Mouse (Mus musculus) layer of hippocampus, adult 9-11 months (tissue): ENCODE data around the gene C1qtnf6.

Experiments
- DNase-seq: peaks from one replicate; pipeline ENCODE4 v3.0.0; 2022

The C1qtnf6 gene

GRCm38 (mm10) chr15:78530671-78531450 lies at the start of gene C1qtnf6:
TSS of gene C1qtnf6 (minus strand) at chr15:78531416.
- DNase-seq: no peak

DNA sequence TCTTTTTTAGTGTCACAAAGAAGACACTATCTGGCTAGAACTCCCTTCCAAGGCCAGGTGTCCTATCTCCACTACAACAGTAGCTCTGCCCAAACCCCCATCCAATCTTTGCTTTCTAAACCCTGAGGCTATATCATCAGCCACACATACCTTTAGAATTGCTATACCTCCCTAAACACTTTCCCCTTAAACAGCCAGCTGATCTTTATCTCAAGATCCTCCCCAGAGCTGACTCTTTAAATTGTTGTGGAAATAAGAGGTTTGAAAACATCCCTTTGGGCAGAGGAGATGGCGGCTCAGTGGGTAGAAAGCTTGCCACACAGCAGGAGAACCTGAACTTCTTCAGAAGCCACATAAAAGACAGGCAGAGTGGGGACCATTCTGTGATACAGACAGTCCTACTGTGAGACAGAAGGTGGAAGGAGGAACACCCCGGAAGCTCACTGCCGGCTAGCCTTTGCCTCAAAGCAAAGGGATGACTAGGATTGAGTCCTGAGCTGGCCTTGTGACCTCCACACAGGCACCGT lies 45.1 kb upstream of the C1qtnf6 start:
- no peak for DNase-seq

DNA sequence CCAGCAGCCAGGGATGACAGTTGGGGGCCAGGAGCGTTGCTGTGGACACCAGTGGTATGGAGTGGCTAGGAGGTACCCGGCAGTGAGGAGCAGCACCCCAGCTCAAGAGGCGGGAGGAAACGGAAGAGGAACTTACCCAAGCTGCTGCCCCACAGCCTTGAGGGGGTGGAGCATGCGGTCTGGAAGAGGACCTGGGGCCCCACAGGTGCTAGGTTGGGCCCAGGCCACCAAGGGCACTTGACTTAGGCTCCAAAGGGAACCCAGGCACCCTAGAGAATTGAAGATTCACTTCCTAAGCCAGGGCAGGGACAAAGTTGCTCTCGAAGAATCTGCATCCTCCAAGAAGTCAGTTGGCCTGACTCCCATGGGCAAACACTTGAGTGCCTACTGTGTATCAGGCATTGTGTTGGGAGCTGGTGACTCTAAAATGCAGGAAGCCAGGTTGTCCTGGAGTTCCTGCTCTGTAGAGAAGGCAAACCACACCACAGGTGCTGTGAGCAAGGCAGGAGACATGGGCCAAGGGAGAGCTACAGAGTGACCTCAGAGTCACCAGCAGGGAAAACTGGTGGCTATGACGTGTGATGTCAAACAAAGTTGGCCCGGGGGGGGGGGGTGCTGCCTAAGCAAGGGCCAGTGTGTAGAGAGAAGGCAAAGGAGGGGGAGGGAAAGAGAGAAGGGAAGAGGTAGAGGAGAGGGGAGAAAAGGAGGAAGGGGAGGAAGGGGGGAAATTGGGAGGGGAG lies 41.6 kb upstream of the C1qtnf6 start, which contains the start of gene Rac2:
Rac2 (minus strand) TSS at position 126 of the 740 bp plus-strand sequence.
- no peak for DNase-seq

DNA sequence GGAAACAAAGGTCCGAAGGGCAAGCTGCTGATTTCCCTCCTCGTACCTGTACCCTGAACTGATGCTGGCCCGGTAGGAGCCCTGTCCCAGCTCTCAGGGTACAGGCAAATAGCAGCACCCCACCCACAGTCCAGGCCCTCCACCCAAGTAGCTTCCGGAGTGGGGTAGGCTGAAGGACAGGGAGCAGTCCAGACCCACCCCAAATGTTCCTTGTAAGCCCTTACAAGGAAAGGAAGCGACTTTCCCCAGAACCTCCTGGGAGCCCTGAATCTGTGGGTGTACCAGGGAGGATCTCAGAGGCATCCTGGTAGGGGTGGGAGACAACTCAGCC lies 41.0 kb upstream of the C1qtnf6 start:
- no peak for DNase-seq

GRCm38 (mm10) chr15:78571554-78572269 lies 40.5 kb upstream of the C1qtnf6 start:
- no peak for DNase-seq

DNA sequence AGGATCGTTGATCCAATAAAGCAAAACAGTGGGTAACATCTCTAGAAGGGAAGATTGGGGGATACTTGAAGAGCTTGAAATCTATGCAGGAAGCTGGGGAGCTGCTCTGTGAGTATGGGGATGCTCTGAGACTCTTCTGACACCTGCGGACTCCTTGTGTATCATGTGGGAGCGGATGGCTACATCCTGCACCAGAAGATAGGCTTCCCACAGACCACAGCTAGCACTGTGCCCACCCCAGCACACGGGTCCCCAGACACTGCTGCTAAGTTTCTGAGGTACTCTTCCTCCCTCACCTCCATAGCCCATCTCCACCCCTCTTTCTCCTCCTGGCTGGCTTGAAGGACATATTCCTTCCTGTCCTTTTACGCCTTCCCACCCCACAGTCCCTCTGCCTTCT lies 39.0 kb upstream of the C1qtnf6 start:
- DNase-seq: no peak

GRCm38 (mm10) chr15:78567608-78568120 lies 36.4 kb upstream of the C1qtnf6 start:
- DNase-seq: no peak

GRCm38 (mm10) chr15:78564764-78565435 lies 33.7 kb upstream of the C1qtnf6 start:
- DNase-seq: no peak

- no peak for DNase-seq
These were observed 32.7 kb upstream of the C1qtnf6 start for GRCm38 (mm10) chr15:78563937-78564336.

DNA sequence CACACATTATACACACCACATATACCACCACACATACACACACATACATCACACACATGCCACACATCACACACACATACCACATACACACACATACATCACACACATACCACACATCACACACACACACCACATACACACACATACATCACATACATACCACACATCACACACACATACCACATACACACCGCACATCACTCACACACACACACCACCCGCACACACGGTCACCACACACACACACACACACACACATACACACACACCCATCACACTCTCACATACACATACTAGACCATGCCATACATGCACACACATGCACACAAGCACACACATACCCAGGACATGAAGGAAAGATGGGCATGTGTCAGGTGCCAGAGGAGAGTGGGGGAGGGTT lies 32.1 kb upstream of the C1qtnf6 start:
- DNase-seq: no peak

DNA sequence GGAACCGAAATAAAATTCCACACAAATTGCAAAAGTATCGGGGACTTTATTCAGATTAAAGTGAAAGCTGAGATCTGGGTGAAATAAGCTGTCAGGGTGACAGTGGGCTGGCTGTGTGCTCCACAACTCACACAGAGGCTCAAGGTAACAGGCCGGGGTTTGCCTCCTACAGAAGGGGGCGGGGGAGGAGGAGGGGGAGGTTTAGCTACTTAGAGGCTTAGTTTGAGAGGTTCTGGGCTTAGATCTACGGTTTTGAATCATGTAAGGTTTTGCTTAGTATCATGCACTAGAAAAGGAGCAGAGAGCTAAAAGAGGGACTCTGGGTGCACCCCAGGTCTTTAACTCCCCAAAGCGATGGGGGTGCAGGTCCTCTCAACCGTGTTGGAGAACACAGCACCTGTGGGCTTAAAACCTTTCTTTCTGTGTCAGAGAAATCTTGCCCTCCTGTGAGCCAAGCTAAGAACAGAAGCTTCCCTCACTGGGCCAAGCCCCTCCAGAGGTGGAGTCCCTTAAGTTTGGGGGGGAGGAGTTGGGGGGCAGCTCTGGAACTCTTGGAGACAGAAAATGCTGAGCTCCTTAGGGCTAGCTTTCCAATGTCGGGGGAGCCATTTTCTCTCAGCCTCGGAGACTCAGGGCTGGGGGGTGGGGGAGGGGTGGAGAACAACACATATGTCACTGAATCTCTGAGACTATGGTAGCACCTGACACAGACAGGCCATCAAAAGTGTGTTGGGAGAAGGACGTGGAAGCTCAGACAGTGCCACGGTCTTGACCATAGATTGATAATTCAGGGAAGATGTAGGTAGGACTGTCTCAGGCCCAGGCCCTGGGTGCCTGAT lies 28.1 kb upstream of the C1qtnf6 start:
- no peak for DNase-seq

- no peak for DNase-seq
These were observed 26.7 kb upstream of the C1qtnf6 start for GRCm38 (mm10) chr15:78557693-78558535.

DNA sequence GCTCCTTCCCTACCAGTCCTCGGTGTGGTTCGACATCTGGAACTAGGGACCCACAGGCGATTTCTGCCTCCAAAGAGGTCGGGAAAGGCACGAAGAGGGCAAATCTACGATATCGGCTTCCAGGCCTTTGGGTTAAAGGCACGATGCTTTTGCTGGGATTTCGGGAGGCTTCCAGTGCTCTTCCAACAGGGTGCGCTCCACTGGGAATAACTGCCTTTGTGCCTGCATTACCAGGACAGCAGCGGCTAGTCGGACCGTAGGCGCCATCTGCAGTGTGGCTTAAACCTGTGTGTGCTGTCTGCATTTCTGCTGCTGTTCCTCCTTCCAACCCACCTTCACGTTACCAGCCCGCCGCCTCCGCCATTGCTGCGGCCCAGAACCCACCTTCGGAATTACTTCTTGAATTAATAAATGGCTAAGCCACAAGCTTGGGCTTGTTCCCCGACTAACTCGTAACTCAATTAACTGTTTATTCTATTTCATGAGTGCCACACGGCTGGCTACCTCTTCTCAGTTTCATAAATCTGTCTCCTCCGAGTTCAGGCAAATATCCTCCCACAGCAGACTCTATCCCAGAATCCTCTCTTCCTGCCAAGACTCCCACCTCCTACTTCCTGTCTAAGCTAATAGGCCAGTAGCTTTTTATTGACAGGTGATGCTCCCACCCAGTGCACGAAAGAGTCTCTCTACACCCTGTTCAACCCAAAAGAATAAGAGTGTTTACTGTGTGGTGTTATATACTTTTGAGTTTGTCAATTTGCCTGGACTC lies 23.5 kb upstream of the C1qtnf6 start:
- no peak for DNase-seq

GRCm38 (mm10) chr15:78549189-78549734 lies 18.0 kb upstream of the C1qtnf6 start:
- DNase-seq: no peak

DNA sequence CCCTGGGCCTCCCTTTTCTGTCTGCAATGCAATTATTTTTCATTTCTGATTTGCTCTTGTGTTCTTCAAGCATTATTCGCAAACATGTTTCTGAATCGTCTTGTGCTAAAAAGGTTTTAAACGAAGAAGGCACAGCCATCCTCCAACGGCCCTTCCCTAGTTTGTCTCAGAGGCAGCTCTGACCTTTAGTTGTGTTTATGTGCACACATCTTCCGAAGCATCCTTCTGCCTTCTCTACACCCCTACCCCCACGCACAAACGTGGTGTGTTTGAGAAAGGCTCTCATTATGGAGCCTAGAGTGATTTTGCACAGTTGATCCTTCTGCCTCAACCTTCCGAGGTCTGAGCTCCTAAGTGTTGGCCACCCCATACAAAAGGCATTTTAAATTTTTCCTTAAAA lies 17.5 kb upstream of the C1qtnf6 start:
- DNase-seq: no peak

DNA sequence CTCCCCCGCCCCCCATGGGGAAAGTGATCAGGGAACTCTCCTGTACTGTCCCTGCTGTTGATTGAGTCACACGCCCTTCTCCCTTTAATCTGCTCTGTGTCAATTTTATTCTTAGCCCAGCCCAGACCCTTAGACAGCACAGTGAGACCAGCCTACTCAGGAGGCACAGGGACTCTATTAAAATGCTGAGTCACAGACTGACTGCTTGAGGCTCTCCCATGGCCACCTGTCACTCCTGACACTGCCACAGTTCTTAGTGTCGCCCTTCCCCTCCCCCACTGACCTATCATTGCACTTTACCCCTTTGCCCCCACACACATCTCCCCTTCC lies 17.1 kb upstream of the C1qtnf6 start:
- no peak for DNase-seq

DNA sequence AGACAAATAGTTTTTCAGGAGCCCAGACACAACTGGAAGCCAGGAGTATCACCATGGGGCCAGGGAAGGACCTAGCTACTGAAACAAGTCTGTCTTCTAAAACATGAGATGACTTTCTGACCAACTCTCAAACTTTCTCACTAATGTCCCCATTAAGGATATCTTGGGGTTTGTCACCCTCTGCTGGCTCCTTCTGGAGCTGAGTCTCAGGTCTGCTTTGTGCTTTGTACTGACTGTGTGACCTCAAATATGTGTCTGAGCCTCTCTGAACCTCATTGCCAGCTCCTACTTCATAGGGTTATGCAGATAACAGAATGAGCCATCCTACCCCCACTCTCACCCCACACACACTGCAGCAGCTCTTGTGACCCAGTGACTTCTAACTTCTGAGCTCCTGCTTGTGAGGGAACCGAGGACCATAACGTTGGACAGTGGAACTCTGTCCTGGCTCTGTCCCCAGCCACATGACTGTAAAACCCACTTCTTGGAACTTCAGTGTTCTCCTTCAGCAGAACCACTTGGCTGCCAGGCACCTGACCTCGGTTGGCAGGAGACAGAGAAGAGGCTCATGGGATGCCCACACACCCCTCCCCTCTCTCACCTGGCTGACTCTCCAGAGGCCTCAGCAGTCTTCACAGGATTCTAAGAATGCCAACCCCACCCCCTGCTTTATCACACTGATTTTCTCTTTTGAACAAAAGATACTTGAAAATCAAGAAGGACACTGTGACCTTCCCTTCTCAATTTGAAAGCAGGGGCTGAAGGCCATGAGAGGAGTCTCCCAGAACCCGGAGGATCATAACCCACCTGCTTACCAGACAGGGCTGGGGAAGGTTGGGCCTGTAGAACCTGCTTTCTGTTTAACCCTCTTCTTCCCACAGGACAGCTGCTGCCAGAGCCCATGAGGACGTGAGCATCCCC lies 16.5 kb upstream of the C1qtnf6 start:
- no peak for DNase-seq

DNA sequence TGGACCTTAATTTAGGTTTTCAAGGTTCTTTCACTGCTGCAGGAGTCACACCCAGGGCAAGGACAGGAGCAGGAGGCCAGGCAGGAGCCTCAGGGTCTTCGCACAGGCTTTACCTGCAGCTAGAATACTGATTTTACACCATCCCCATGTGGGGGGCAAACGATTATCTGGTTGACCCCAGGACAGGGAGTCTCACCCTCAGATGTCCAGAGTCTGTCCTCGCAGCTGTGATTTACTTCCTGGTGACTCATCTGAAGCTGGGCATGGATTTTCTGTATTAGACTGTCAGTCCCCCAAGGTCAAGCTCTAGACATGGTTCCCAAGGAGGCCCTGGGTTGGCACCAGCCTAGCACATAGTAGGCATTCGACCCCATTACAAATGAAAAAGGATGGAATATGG lies 14.8 kb upstream of the C1qtnf6 start:
- no peak for DNase-seq

DNA sequence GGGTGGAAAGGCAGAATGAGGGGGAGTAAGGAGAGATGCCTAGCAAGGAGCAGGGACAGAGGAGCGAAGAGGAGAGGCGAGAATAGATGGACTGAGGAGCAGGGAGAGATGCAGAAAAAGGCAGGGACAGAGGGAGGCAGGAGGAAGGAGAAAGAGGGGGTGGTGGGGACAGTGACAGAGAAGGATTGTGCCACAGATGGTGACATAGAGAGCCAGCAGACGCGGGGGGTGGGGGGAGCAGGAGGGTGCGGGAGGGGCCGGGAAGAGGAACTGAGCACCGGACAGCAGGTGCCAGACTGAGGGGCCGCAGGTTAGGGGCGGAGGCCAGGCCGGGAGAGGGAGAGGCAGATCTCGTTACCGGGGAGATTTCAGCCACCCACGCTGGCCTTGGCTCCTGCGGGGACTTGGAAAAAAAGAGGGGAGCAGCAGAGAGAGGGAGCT lies 13.4 kb upstream of the C1qtnf6 start, which contains the start of gene Sstr3:
Sstr3 (minus strand) TSS at position 125 of the 441 bp plus-strand sequence.
- DNase-seq: no peak
